Mouse (Mus musculus) hematopoietic stem cell, adult 5-6 weeks (primary cell): Measurements from ENCODE around the gene A630076J17Rik. TPM values are rescaled to one million over a fixed set of nuclear protein-coding genes. Genes with fewer than 3 reads are reported as not detected.
A peak's percentile ranks its signal among the peaks of the same experiment; 100 is the strongest.

ENCODE experiments used
- ATAC-seq, 2 experiments: fragments of 125-278 bp in 1 of 2; replicated peaks in 1 of 2; 2 replicates each; pipeline ENCODE4 v1.8.0; 2016 to 2017; ENCODE audit warnings: inconsistent platforms in 2 of 2, mild to moderate bottlenecking in 2 of 2, moderate number of reproducible peaks in 2 of 2, low read depth in 1 of 2, moderate TSS enrichment in 1 of 2; ENCODE audit not compliant: low FRiP score in 2 of 2, poor library complexity in 2 of 2, severe bottlenecking in 2 of 2, insufficient read depth in 1 of 2, low TSS enrichment in 1 of 2
- total RNA-seq: library from RNA; stranded (forward); fragments of 172-1452, 232-1000 nt; gene quantifications from 2 replicates; pipeline ENCODE4 v1.2.3, GENCODE M21; 2017

A630076J17Rik gene
- total RNA-seq, 1 experiment from 2014 or later: not detected

DNA sequence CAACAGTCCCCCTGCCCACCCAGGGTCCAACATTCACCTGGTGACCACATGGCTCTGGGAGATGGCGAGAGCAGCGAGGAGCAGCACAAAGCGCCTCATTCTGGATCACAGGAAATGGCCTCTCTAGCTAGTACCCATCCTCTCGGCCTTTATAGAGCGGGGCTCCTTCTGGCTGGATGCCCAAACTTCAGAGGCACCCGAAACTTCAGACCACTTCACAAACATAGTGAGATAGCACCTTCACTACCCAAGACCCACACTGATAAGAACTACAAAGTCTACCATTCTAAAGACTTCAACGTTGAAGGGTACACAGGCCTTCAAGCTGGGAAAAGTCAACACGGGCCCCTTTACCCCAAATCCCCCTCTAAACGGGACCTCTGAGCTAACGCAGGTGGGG, 8.8 kb upstream of the A630076J17Rik start, which contains the start of gene Cym:
TSS of gene Cym (minus strand) at position 125 of the 400 bp plus-strand sequence.
- no peak for ATAC-seq

DNA sequence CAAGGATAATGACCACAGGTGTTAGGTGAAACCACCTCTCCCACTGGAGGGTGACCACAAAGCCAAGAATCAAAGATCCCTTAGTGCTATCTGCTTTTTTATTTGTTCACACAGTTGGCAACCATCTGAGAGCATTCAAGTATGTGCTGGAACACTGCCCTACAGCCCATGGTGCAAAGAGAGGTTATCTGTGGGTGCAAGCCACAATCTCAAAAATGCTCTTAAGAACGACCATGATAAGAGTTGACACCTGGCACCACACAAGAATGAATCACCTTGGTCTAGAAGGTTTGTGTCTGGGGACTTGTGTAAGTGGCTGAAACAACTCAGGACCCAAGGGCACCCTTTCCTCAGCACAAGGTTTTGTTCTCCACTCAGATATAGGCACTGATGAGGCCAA, 7.2 kb upstream of the A630076J17Rik start:
- ATAC-seq: no peak

DNA sequence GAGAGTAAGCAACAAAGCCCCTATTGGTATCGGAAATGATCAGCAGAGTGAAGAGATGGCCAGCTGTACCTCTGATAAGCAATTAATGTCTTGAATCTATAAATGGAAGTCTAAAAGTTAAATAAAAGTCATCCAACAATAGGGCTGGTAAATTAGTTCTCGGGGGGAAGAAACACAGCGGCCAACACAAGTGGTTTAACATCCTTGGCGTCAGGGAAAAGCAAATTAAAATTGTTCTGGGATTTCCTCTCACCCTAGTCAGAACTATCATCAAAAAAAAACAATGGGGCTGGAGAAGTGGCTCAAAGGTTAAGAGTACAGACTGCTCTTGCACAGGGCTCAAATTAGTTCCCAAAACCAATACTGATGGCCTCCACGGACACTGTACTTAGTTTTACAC, 4.6 kb upstream of the A630076J17Rik start:
- no peak for ATAC-seq

DNA sequence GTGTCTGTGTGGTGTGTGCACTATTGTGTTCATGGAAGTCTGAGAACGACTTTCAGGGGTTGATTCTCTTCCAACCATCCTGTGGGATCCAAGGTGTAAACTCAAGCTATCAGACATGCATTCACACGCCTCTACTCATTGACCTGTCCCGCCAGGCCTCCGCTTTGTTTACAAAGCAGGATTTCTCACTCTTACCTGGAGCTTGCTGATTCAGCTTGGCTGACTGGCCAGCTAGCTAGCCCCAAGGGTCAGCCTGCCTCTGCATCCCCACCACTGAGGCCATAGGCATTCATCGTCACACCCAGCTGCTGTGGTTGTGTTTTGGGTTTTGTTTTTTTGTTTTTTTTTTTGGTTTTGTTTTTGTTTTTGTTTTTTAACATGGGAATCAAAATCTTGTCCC, 1.2 kb upstream of the A630076J17Rik start:
- ATAC-seq: no peak

DNA sequence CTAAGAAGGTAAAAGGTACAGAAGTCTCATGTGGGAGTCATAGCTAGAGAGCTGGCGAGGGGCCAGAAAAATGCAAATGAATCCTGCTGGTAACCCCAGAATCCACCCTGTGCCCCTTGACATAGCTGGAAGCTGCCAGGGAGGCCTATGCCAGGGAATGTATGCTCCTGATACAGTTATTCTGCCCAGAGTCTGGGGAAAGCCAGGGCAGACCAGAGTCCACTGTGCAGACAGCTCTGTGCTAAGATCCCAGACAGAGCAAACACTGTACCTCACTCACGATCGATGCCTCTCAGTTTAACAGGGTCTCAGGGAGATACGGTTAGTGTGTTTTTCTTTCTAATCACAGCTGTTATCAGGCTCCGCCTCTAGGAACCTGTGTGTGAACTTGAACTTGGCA, 592 bp upstream of the A630076J17Rik start:
- no peak for ATAC-seq

DNA sequence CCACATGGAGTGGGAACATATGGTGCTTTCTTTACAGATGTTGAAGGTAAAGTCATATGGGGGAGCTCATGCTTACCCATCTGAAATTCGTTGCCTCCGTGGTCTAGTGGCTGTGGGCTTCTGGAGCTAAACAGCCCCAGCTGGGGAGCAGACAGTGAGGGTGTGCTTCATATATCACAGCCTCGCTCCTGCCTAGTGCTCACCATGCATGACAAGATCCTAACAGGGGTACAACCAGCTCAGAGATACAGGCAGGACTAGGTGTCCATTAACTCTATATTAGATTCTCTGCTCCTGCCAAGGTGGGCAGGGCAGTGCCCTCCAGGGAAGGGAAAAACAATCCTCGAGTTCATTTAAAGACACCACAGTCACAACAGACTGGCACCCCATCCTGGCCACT, 788 bp downstream of the A630076J17Rik start:
- ATAC-seq: no peak

DNA sequence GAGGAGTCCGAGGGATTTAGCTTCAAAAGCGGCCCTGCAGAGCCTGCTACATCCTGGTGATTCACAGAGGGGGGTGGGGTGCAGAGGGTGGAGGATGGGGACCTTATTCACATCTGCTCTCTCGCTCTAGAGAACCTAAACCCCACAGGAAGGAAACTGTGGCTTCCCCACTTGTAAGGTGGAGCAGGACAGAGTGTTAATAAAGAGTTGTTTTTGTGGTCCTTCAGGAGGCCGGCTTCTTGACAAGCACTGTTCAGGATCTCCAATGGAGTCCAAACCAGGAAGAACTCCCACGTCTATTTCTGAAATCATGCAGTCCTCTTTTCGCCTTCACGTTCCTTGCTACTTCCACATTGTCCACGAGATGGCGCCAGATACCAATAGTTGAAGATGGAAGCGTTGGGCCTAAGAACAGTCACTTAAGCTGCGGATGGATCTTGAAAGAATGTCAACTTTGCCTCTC, 3.0 kb downstream of the A630076J17Rik start:
- peak; percentile 85 to 90 for ATAC-seq

DNA sequence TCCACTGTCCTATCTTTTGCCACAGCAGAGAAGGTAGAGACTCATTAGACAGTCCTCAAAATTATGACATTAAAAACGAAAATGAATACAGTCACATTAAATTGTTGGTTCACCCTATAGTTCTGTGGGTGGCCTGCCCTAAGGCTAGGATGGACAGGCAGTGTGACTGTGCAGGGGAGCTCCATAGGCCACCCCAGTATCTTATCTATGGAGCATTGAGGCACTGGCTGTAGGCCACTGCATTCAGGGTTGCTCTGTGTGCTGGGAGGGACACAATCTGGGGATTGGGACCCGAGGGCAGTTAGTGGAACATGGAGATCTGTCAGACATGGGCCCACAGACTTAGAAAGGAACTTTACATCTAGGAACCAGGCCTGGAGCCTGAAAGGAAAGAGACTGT, 3.5 kb downstream of the A630076J17Rik start:
- no peak for ATAC-seq

DNA sequence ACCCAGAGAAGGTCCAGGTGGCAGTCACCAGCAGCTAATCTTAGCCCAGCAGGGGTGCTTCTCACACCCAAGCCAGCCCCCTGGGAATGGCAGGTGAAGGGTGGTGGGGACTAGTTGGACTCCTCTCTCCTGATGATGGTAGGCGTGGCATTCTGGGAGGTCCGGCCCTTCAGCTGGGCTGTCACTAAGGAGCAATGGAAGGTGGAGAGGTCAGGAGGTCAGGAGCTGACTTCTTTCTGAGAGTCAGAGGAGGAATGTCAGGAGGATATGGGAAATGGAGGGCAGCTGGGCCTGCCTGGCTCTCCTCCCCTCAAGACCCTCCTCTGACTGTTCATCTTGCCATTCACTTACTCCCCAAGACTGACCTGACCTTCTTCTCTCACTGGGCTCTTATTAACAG, 7.6 kb downstream of the A630076J17Rik start:
- no peak for ATAC-seq

DNA sequence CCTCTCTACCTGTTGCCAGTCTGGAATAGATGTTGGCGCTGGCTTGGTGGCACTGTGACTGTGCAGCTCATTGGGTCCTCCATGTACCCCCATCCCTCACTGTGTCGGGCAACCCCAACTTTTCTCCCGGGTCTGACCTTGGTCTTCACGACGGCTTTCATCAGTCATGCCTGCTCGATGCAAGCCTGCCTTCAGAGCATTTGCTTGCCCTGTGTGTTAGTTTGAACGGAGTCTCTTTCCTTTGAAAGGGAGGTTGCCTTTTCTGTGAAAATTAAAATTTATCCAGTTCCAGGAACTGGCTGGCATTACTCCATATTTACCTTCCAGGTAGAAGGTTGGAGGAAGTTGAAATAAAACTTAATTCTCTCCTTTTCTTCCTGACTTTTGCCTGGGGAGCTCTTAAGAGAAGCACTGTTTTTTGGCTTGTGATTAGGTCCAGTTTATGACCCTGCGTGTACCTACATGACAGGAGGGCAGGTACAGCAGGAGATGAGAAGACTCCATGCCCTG, 8.1 kb downstream of the A630076J17Rik start:
- no peak for ATAC-seq

DNA sequence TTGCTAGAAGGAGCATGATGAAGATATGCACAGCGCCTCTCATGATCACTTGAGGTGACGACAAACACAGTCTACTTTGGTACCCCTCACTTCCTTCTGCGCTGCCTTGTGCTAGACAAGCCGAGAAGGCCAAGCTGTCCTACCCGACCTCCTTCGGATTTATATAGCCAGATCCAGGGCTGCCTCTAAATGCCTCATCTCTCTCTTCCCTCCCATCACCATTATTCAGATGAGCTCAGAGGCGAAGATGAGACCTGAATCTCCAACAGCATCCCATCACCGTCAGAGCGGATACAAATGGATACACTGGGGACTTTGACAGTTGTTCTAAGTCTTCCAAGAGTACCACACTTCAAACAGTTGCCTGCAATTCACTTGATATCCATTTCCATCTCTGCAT, 9.2 kb downstream of the A630076J17Rik start, which contains the start of gene Prok1:
TSS of gene Prok1 (minus strand) at position 101 of the 400 bp plus-strand sequence.
- no peak for ATAC-seq

DNA sequence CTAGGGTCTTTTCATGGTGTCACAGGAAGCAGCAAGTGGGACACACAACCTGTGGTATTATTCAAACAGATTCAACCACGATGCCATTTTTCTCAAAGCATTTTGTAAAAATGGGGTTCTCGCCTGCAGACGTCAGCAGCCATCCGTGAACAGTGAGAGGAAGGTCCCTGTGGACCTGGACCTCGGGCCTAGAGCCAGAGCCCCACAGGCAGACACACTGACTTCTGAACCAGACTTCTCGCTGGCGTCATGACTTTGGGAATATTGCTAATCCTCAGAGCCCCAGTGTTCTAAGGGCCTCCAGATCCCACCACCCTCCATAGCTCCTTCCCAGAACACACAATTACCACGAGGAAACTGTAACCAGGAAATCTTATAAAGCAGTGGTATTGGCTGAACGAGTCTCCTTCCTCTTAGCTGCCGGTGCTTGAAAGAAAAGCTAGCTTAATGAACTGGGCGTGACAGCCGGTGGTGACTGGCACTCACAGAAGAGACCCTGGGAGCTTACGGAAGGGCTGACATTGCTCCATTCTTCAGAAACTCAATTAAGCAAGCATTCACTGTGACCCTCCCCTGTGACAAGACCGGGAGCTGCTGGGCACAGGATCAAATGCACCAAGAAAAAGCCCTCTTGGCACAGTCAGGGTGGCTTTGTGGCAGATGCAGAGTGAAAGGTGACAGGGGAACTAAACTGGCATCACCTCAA, 11.1 kb downstream of the A630076J17Rik start:
- peak; percentile 57 to 68; a peak in 3 of 4 replicates for ATAC-seq

DNA sequence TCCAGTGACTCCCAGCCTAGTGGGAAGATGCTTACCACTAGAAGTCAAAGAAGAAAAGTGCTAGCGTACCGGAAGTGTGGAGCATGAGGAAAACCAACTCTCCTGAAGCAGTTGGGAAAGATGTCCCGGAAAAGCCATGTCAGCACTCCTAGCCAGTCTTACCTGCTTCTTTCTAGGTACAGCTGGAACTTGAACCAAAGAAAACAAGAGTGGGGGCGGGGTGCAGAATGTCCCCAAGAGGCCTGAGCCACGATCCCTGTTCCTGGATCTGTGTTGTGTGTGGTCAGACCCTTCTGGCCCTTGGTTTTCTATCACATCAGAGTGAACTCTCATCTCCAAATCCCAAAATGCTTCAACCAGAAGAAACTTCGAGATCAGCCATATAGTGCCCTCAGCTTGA, 16.5 kb downstream of the A630076J17Rik start:
- ATAC-seq: no peak

DNA sequence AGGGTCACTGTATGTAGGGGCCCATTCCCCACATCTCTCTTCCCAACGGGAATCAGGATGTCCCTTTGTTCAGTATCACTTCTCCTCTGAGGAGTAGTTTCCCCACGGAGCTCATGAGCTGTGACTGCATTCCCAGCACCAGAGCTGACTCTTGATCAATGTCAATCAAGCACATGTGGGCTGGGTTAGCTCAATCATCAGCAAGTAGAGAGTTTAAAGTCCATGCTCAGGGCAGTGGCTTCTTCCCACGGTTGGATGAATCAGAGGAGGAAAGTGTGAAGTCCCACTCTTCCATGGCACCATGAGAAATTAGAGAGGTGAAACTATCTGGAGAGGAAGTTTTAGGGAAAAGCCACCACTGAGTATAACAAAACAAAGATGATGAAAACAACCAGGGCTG, 18.6 kb downstream of the A630076J17Rik start:
- no peak for ATAC-seq

DNA sequence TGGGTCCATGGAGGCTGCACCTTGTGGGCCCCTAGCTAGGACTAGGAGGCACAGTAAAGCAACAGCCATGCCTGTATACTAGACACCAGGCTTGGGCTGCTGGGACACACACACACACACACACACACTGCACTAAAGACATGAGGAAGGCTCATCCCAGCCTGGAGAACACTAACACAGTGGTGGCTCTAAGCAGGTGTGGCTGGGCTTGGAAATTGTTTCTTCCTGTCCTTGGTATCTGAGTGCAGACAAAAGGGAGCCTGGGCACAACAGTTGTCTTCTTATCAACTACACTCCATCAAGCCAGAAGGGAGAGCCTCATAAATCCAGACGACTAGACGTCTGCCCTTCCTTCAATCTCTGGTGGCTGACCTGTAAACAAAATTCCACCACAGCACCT, 19.9 kb downstream of the A630076J17Rik start:
- ATAC-seq: no peak

DNA sequence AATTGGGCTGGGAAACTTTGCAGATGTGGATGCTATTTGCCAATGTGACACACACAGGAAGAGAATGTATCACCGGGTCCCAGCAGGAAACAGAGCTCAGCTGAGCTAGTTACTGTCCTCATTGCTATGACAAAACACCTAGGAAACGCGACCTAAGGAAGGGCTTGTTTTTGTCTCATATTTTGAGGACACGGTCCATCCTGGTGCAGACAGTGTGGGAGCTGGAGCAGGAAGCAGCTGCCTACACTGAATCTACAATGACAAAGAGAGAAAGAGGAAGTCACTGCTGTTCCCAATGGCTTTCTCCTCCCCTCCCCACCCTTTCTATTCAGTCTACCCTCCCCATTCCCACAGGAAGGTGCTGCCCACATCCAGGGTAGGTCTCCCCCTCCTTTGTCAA, 21.6 kb downstream of the A630076J17Rik start:
- peak; percentile 68 to 71 for ATAC-seq

DNA sequence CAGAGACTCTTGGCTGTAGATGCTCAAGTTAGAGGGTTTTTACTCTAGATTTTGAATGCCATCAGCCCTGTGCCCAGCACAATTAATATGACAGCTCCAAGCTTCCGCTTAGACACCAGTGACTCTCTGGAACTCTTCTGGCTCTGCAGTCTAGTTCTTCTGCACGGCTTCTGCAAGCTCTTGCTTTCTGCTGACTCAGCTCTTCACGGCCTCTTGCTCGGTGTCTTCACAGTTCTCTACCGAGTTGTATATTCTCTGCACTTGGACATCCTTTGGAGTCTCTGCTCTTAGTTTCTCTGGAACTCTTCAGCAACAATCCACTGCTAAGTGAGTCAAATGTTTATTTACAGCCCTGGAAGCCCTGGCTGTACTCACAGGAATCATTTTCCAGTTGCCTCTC, 23.5 kb downstream of the A630076J17Rik start:
- ATAC-seq: no peak

DNA sequence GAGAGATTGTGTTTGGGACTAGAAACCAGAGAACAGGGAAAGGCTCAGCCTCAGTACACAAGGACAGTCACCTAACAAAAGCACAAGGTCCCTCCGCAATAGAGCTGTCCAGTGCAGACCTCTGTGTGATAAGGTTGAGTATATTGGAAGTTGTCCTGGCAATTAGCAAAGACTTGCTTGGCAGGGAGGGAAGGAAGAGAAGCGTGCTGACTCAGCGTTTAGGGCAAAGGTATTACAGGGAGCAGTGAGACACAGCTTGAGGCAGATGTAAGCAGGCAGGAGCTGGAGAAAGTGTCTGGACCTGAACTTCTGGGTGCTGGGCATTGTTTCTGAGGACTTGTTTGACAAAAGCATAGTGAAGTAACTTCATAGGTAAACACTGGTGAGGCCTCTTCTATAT, 25.6 kb downstream of the A630076J17Rik start:
- no peak for ATAC-seq

DNA sequence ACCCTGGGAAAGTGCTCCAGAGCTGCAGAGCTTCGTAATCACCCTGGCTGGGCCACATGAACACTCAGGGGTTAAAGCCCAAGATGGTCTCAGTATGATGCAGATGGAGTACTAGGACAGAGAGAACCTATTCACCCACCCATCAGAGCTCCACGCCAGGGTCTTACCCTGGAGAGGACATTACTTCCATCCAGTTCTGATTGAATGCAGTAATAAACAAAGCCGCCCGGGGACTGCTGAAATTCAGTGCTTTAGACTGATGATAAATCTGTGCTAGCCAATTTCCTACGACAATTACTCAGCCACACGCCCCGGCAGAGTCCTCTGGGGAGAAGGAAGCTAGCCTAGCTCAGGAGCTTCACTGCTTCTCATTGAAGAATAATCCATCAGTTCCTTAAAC, 26.3 kb downstream of the A630076J17Rik start:
- ATAC-seq: no peak
